Mouse (Mus musculus) forebrain, embryonic 13.5 days (tissue): ENCODE measurements around the gene Thoc3. TPM values are rescaled to one million over a fixed set of nuclear protein-coding genes. Genes with fewer than 3 reads are reported as not detected.

Experiments
- ATAC-seq: fragments of 200-750 bp; cut with Nextera tagmentation; 2 replicates; pipeline ENCODE4 v1.8.0; 2017
- H3K27ac ChIP-seq: fragments of 300-500 bp; sonication (generic); 2 replicates; pipeline ENCODE4 v1.5.1; 2015; ENCODE audit warnings: inconsistent platforms, mild to moderate bottlenecking, moderate library complexity
- H3K27me3 ChIP-seq: fragments of 300-500 bp; sonication (generic); 2 replicates; pipeline ENCODE4 v1.6.1; 2015; ENCODE audit warnings: mild to moderate bottlenecking, inconsistent platforms
- H3K36me3 ChIP-seq: fragments of 300-500 bp; sonication (generic); 2 replicates; pipeline ENCODE4 v1.6.1; 2015; ENCODE audit warnings: mild to moderate bottlenecking, inconsistent platforms; ENCODE audit not compliant: poor library complexity, severe bottlenecking
- H3K4me1 ChIP-seq: fragments of 300-500 bp; sonication (generic); 2 replicates; pipeline ENCODE4 v1.6.1; 2015; ENCODE audit warnings: inconsistent platforms
- H3K4me2 ChIP-seq: fragments of 300-500 bp; sonication (generic); 2 replicates; pipeline ENCODE4 v1.6.1; 2015; ENCODE audit warnings: inconsistent platforms, mild to moderate bottlenecking, moderate library complexity
- H3K4me3 ChIP-seq: fragments of 300-500 bp; sonication (generic); 2 replicates; pipeline ENCODE4 v1.5.1; 2015; ENCODE audit warnings: mild to moderate bottlenecking, inconsistent platforms
- H3K9ac ChIP-seq: fragments of 300-500 bp; sonication (generic); 2 replicates; pipeline ENCODE4 v1.6.1; 2015; ENCODE audit warnings: mild to moderate bottlenecking, inconsistent platforms
- H3K9me3 ChIP-seq: fragments of 300-500 bp; sonication (generic); replicated peaks from 2 replicates; pipeline ENCODE4 v1.6.1; 2016; ENCODE audit warnings: inconsistent platforms
- WGBS: fragments of 180-500 bp; shearing (Covaris S2); methylation state at CpG from one replicate; pipeline ENCODE4 v1.1.7; 2015; 5-methylcytosine and 5-hydroxymethylcytosine counted together
- polyA plus RNA-seq: library from polyadenylated mRNA; unstranded; fragments of >200 nt; fragmentation: Nextera tagmentation; extraction: Ambion mirVana; gene quantifications from 2 replicates; pipeline ENCODE4 v1.2.1, GENCODE M21; 2015

The Thoc3 gene
- polyA plus RNA-seq, 1 experiment from 2014 or later, result 113 TPM

- WGBS, result 74% methylated on average over 3 of the region's 3 CpGs
Observed at GRCm38 (mm10) chr13:54479286-54479685, 10.6 kb upstream of the Thoc3 start.

DNA sequence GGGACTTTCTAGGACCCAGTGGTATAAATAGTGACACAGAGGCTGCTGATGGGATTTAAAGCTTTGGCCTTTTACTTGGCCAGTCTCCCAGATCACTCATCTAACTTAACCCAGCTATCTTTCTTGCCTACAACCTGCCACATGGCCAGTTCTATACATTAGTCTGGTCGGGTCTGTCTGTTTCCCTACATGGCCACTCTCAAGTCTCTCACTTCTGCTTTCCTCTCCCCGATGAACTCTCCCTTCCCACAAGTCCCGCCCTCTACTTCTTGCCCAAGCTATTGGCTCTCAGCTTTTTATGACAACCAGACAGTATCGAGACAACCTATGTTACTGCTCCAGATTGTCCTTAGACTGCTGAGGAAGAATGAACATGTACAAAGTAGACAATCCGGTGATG, 7.1 kb upstream of the Thoc3 start:
- 85% methylated on average over 5 of the region's 5 CpGs for WGBS
- H3K9ac ChIP-seq, result no peak overlapping the region
- H3K27me3 ChIP-seq, result no peaks in the 10 kb centered on the region
- H3K9me3 ChIP-seq, result no peaks in the 10 kb centered on the region
- H3K4me2 ChIP-seq, result no peak overlapping the region
- H3K27ac ChIP-seq, result no peak overlapping the region
- no peaks in the 10 kb centered on the region for H3K4me1 ChIP-seq
- no peak overlapping the region for H3K4me3 ChIP-seq
- H3K36me3 ChIP-seq, result no peaks in the 10 kb centered on the region
- no peak for ATAC-seq

More at GRCm38 (mm10) chr13:54479286-54479685, 10.6 kb upstream of the Thoc3 start:
- no peak overlapping the region for H3K9ac ChIP-seq
- no peak overlapping the region for H3K27ac ChIP-seq
- no peak overlapping the region for H3K4me3 ChIP-seq
- H3K4me1 ChIP-seq, result no peaks in the 10 kb centered on the region
- H3K36me3 ChIP-seq, result no peaks in the 10 kb centered on the region
- H3K9me3 ChIP-seq, result no peaks in the 10 kb centered on the region
- ATAC-seq, result no peak
- H3K27me3 ChIP-seq, result no peaks in the 10 kb centered on the region
- H3K4me2 ChIP-seq, result no peak overlapping the region

DNA sequence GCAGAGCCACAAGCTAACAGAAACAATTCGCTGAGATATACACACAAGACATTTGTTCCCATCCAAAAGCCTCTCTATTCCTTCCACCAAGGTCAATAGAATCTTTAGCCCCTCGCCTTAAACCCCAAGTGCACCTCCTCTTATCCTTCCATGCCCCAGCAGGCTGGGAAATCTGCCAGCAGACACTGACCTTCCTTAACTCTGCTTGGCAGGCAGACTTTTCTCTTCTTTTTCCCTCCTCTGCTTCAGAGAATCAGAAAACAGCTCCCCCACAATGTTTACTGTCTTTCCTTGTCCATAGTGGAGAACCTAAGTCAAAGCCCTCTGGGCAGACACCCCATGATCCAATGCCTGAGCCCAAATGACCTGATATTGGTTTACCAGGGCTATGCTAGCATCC, 6.3 kb upstream of the Thoc3 start:
- Histone ChIP-seq H3K4me2 (no peak overlapping the region), H3K9me3 (no peaks in the 10 kb centered on the region), H3K36me3 (no peaks in the 10 kb centered on the region), H3K27ac (no peak overlapping the region), H3K4me3 (no peak overlapping the region), H3K9ac (no peak overlapping the region), H3K4me1 (no peaks in the 10 kb centered on the region), H3K27me3 (no peaks in the 10 kb centered on the region)
- WGBS, result 76% methylated on average over 2 of the region's 2 CpGs
- no peak for ATAC-seq

DNA sequence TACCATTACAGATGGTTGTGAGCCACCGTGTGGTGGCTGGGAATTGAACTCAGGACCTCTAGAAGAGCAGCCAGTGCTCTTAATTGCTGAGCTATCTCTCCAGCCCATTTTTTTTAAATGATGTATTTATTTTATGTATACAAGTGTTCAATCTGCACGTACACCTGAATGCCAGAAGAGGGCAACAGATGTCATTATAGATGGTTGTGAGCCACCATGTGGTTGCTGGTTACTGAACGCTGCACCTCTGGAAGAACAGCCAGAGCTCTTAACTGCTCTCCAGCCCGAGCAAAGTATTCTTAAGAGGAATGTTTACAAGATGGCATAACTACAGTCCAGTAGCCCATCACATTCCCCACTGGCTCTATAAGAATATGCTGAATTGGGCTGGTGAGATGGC, 3.3 kb upstream of the Thoc3 start:
- Histone ChIP-seq H3K27me3 (no peaks in the 10 kb centered on the region), H3K36me3 (peaks cover 7% of the 10 kb centered on the region), H3K9me3 (no peaks in the 10 kb centered on the region), H3K9ac (no peak overlapping the region), H3K4me1 (peaks cover 12% of the 10 kb centered on the region), H3K4me2 (no peak overlapping the region), H3K27ac (no peak overlapping the region), H3K4me3 (no peak overlapping the region)
- WGBS, result 83% methylated on average over 4 of the region's 4 CpGs
- no peak for ATAC-seq

GRCm38 (mm10) chr13:54469012-54469354, 334 bp upstream of the Thoc3 start:
- ATAC-seq, result peak; percentile 74
- Histone ChIP-seq H3K27ac (no peak overlapping the region), H3K36me3 (peaks cover 37% of the 10 kb centered on the region), H3K27me3 (no peaks in the 10 kb centered on the region), H3K9ac (0 out of 2 replicates have a peak overlapping the region, but pooled peaks have one; percentile 81), H3K4me1 (peaks cover 12% of the 10 kb centered on the region), H3K4me3 (peak overlapping the region; percentile 66), H3K9me3 (peaks cover 7% of the 10 kb centered on the region), H3K4me2 (peak overlapping the region; percentile 93)
- WGBS, result 19% methylated on average over 4 of the region's 4 CpGs

GRCm38 (mm10) chr13:54459282-54459681, 9.4 kb downstream of the Thoc3 start:
- H3K27ac ChIP-seq, result no peak overlapping the region
- H3K9me3 ChIP-seq, result peaks cover 9% of the 10 kb centered on the region
- WGBS, result 92% methylated on average over 4 of the region's 4 CpGs

GRCm38 (mm10) chr13:54457062-54457461, 11.6 kb downstream of the Thoc3 start:
- no peak for ATAC-seq
- H3K9me3 ChIP-seq, result no peaks in the 10 kb centered on the region
- WGBS, result 83% methylated on average over 2 of the region's 2 CpGs

More at GRCm38 (mm10) chr13:54459282-54459681, 9.4 kb downstream of the Thoc3 start:
- Histone ChIP-seq H3K9ac (no peak overlapping the region), H3K4me1 (no peaks in the 10 kb centered on the region), H3K36me3 (peaks cover 94% of the 10 kb centered on the region), H3K27me3 (no peaks in the 10 kb centered on the region), H3K4me2 (no peak overlapping the region), H3K4me3 (no peak overlapping the region)
- ATAC-seq, result no peak

GRCm38 (mm10) chr13:54447496-54448224, 21.0 kb downstream of the Thoc3 start:
- no peak overlapping the region for H3K27ac ChIP-seq
- under 1% methylated on average over 15 of the region's 15 CpGs for WGBS
- peaks cover 16% of the 10 kb centered on the region for H3K27me3 ChIP-seq
- H3K4me2 ChIP-seq, result peak overlapping the region; percentile 35
- no peaks in the 10 kb centered on the region for H3K9me3 ChIP-seq
- no peak overlapping the region for H3K9ac ChIP-seq
- ATAC-seq, result no peak
- no peaks in the 10 kb centered on the region for H3K36me3 ChIP-seq
- H3K4me1 ChIP-seq, result peaks cover 11% of the 10 kb centered on the region
- H3K4me3 ChIP-seq, result 0 out of 2 replicates have a peak overlapping the region, but pooled peaks have one; percentile 3

More at GRCm38 (mm10) chr13:54457062-54457461, 11.6 kb downstream of the Thoc3 start:
- H3K9ac ChIP-seq, result no peak overlapping the region
- no peak overlapping the region for H3K4me3 ChIP-seq
- peaks cover 80% of the 10 kb centered on the region for H3K36me3 ChIP-seq
- no peaks in the 10 kb centered on the region for H3K4me1 ChIP-seq
- no peaks in the 10 kb centered on the region for H3K27me3 ChIP-seq
- no peak overlapping the region for H3K4me2 ChIP-seq
- no peak overlapping the region for H3K27ac ChIP-seq

DNA sequence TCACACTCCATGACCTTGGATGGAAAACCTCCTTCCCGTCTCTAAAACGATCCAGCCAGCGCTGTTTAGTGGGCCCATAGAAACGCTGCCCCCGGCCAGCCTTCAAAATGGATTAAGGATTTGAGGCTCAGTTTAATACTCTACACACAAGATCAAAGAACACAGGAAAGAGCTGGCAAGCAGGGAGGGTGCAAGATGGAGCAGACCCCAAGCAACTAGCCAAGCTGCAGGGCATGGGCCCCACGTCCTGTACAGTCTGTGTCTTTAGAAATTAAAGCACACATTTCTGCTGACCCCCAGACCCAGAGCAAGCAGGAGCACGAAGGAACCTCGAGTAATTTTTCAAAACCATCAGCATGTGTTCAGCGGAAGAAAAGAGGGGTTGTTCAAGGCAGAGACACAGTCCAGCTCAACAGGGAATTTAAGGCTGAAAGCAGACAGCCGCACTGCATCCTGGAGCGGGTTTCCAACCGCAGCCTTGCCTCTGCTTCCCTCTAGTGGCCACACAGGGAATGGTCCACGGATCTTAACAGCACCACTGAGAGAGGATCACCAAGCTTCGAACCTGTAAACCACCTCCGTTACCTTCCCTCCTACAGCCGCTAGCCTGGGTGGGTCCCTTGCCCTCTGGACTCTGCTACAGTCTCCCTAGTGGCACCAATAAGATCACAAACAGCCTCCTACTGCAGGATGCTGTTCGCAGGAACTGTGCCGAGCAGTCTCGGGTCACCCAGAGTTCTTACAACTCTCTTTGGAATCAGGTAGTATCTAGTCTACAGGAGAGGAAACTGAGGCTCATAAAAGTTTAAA, 21.8 kb downstream of the Thoc3 start:
- peak; percentile 84 for ATAC-seq
- 0 out of 2 replicates have a peak overlapping the region, but pooled peaks have one; percentile 10 for H3K27ac ChIP-seq
- WGBS, result 18% methylated on average over 19 of the region's 19 CpGs
- H3K27me3 ChIP-seq, result peaks cover 16% of the 10 kb centered on the region
- H3K4me1 ChIP-seq, result peaks cover 11% of the 10 kb centered on the region
- no peak overlapping the region for H3K9ac ChIP-seq
- H3K9me3 ChIP-seq, result no peaks in the 10 kb centered on the region
- no peaks in the 10 kb centered on the region for H3K36me3 ChIP-seq
- H3K4me2 ChIP-seq, result peak overlapping the region; percentile 22
- H3K4me3 ChIP-seq, result no peak overlapping the region

GRCm38 (mm10) chr13:54443693-54444092, 25.0 kb downstream of the Thoc3 start:
- Histone ChIP-seq H3K9ac (no peak overlapping the region), H3K27me3 (peaks cover 8% of the 10 kb centered on the region; the same call in 1 of the 2 replicates), H3K4me3 (no peak overlapping the region), H3K36me3 (no peaks in the 10 kb centered on the region), H3K9me3 (no peaks in the 10 kb centered on the region), H3K4me1 (peaks cover 11% of the 10 kb centered on the region), H3K27ac (no peak overlapping the region), H3K4me2 (no peak overlapping the region)
- ATAC-seq, result no peak
- 84% methylated on average over 3 of the region's 3 CpGs for WGBS

DNA sequence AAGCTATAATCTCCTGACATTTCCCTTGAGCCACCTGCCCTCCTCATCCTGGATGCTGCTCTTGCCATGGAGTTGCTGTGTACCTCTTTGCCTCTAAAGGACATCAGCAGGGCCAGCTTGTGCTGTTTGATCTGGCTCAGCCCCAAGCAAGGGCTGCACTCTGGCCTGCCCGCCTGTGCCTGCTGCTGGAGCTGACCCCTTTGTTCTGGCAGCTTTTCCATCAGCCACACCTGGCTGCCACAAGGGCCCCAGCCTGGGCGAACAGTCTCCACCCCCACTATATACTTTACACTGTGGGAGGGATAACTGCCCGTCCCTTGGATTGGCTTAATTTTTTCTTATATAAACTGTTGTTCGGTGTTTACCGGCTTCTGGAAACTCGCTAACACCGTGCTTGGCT, 28.7 kb downstream of the Thoc3 start:
- Histone ChIP-seq H3K9ac (no peak overlapping the region; the same call in 1 of the 2 replicates), H3K9me3 (no peaks in the 10 kb centered on the region), H3K36me3 (no peaks in the 10 kb centered on the region), H3K4me3 (no peak overlapping the region), H3K4me1 (no peaks in the 10 kb centered on the region), H3K27ac (no peak overlapping the region), H3K4me2 (no peak overlapping the region), H3K27me3 (peaks cover 4% of the 10 kb centered on the region; the same call in 1 of the 2 replicates)
- no peak for ATAC-seq
- WGBS, result 65% methylated on average over 7 of the region's 7 CpGs

- Histone ChIP-seq H3K4me1 (no peaks in the 10 kb centered on the region), H3K36me3 (no peaks in the 10 kb centered on the region), H3K9me3 (no peaks in the 10 kb centered on the region), H3K9ac (no peak overlapping the region), H3K27ac (no peak overlapping the region), H3K27me3 (no peaks in the 10 kb centered on the region), H3K4me3 (no peak overlapping the region), H3K4me2 (no peak overlapping the region)
- no peak for ATAC-seq
- WGBS, result 81% methylated on average over 3 of the region's 3 CpGs
Observed at GRCm38 (mm10) chr13:54438814-54439213, 29.8 kb downstream of the Thoc3 start.
